Mouse (Mus musculus): ENCODE data around the gene Hspa12a.

Gene Hspa12a

GRCm38 (mm10) chr19:58942841-58943828 is at the start of gene Hspa12a, which contains the start of gene Eno4:
Gene Hspa12a, minus strand, starts transcription at chr19:58943654.
Gene Eno4, plus strand, starts transcription at chr19:58943425.
- DNase-seq (ENCODE audit: low spot score), result peak; percentile 94

GRCm38 (mm10) chr19:58981571-58981970 is 38.1 kb upstream of the Hspa12a start:
- DNase-seq (ENCODE audit: low spot score), result no peak

- DNase-seq (ENCODE audit: low spot score), result no peak
Measured at GRCm38 (mm10) chr19:58980056-58980440, 36.6 kb upstream of the Hspa12a start.

- peak; percentile 53 for DNase-seq (ENCODE audit: low spot score)
Measured at GRCm38 (mm10) chr19:58979436-58980055, 36.1 kb upstream of the Hspa12a start.

- peak; percentile 8 for DNase-seq (ENCODE audit: low spot score)
Measured at GRCm38 (mm10) chr19:58978401-58979171, 35.1 kb upstream of the Hspa12a start.

- no peak for DNase-seq (ENCODE audit: low spot score)
Measured at GRCm38 (mm10) chr19:58975216-58975863, 31.9 kb upstream of the Hspa12a start.

GRCm38 (mm10) chr19:58974126-58974525 is 30.7 kb upstream of the Hspa12a start:
- no peak for DNase-seq (ENCODE audit: low spot score)

GRCm38 (mm10) chr19:58970826-58971225 is 27.4 kb upstream of the Hspa12a start:
- no peak for DNase-seq (ENCODE audit: low spot score)

- no peak for DNase-seq (ENCODE audit: low spot score)
Measured at GRCm38 (mm10) chr19:58968731-58969506, 25.5 kb upstream of the Hspa12a start.

GRCm38 (mm10) chr19:58963011-58963410 is 19.6 kb upstream of the Hspa12a start:
- no peak for DNase-seq (ENCODE audit: low spot score)

GRCm38 (mm10) chr19:58954779-58955178 is 11.3 kb upstream of the Hspa12a start:
- DNase-seq (ENCODE audit: low spot score), result no peak

GRCm38 (mm10) chr19:58952236-58952635 is 8.8 kb upstream of the Hspa12a start:
- no peak for DNase-seq (ENCODE audit: low spot score)

GRCm38 (mm10) chr19:58951521-58951920 is 8.1 kb upstream of the Hspa12a start:
- no peak for DNase-seq (ENCODE audit: low spot score)

- no peak for DNase-seq (ENCODE audit: low spot score)
Measured at GRCm38 (mm10) chr19:58945959-58946358, 2.5 kb upstream of the Hspa12a start.

GRCm38 (mm10) chr19:58933062-58933461 is 10.4 kb downstream of the Hspa12a start:
- no peak for DNase-seq (ENCODE audit: low spot score)

- no peak for DNase-seq (ENCODE audit: low spot score)
Measured at GRCm38 (mm10) chr19:58931081-58931800, 12.2 kb downstream of the Hspa12a start.

- no peak for DNase-seq (ENCODE audit: low spot score)
Measured at GRCm38 (mm10) chr19:58919148-58919547, 24.3 kb downstream of the Hspa12a start.

- no peak for DNase-seq (ENCODE audit: low spot score)
Measured at GRCm38 (mm10) chr19:58918597-58918996, 24.9 kb downstream of the Hspa12a start.

GRCm38 (mm10) chr19:58913301-58913700 is 30.2 kb downstream of the Hspa12a start:
- DNase-seq (ENCODE audit: low spot score), result no peak

GRCm38 (mm10) chr19:58911386-58911785 is 32.1 kb downstream of the Hspa12a start:
- peak; percentile 62 for DNase-seq (ENCODE audit: low spot score)
